Mouse (Mus musculus) common myeloid progenitor, adult 5-6 weeks (primary cell): ENCODE data around the gene Ttc29. TPM values are rescaled to one million over a fixed set of nuclear protein-coding genes. Genes with fewer than 3 reads are reported as not detected.

ENCODE experiments used
- ATAC-seq: replicated peaks from 2 replicates; pipeline ENCODE4 v1.8.0; 2016; ENCODE audit warnings: low read depth, mild to moderate bottlenecking, moderate TSS enrichment, inconsistent platforms; ENCODE audit not compliant: poor library complexity, severe bottlenecking
- total RNA-seq: library from RNA; stranded (forward); fragments of 200-1000, 187-1606 nt; gene quantifications from 2 replicates; pipeline ENCODE4 v1.2.3, GENCODE M21; 2017

The Ttc29 gene
- total RNA-seq, 1 experiment from 2014 or later: not detected

DNA sequence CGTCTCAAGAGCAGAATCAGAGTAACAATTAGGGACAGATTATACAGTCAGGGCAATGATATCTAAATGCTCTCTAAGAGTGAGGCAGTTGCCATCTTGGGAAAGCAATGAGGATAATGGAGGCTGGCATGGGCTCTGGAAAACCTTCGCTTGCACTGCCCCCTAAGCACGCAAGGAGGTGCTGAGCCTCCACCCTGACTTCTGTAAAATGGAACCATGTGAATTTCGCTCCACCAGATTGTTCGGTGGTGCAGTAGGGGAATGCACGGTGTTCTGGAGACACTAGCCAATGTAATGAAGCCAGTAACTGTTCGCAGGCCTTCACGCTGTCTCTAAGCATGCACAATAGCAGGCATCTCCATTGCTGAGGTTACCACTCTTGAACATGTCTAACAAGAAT lies 63.0 kb downstream of the Ttc29 start:
- no peak for ATAC-seq

DNA sequence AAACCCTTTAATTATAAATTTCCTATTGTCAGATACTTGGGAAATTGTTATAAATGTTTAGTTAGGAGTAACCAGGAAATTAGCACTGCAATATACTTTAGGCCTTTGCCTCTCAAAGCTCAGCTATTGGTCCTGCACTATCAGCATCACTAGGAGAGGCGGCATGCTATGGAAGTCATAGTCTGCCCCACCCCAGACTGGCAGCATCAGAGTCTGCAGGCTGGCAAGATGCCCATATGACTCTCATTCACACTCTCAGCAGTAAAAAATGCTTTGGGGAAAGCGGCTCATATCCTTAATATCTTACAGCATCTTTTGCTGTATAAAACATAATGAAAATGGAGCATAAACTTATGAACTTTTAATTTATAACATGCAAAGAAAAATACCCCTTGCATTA lies 64.3 kb downstream of the Ttc29 start:
- ATAC-seq: no peak

DNA sequence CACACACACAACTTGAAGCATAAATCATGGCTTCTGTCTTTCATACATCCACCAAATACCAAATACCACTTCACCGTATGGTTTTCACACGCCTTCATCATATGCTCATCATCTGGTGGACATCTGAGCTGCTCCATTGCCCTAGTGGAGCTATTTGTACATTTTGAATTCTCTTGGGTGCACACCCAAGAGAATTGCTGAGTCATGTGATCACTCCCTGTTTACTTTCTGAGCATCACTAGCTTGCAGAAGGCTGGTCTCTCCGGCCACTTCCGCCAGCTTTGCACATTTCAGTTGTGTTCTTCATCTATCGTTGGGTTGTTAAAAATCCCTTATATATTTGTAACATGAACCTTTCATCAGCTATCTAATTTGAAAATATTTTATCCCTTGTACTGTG lies 65.5 kb downstream of the Ttc29 start:
- no peak for ATAC-seq

DNA sequence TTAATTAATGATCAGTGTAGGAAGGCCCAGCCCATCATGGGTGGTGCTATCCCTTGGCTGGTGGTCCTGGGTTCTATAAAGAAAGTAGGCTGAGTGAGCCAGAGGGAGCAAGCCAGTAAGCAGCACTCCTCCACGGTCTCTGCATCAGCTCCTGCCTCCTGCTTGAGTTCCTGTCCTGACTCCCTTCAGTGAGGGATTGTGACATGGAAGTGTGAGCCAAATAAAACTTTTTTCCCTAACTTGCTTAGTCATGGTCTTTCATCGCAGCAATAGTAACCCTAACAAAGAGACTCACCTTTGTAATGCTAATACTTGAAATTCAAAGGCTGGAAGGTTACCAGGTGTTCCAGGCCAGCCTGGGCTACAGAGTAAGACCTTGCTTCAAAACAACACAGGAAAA lies 71.7 kb downstream of the Ttc29 start:
- no peak for ATAC-seq

DNA sequence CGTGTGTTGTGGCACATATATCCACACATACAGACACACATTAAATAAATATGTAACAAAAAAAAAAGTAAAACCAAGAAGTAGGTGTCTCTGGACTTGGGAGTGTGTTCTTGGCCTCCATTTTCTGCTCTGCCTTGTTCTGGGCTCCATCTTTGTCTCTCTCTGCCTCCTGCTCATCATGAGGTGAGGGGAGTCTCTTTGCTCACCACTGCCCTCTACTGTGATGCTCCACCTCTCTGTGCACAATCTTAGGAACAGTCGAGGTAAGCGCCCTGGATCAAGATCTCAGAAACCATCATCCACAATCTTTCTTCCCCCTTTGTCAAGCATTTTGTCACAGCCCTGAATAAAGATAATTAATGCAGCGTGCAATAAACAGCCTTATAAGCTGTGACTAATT lies 72.3 kb downstream of the Ttc29 start:
- ATAC-seq: no peak

DNA sequence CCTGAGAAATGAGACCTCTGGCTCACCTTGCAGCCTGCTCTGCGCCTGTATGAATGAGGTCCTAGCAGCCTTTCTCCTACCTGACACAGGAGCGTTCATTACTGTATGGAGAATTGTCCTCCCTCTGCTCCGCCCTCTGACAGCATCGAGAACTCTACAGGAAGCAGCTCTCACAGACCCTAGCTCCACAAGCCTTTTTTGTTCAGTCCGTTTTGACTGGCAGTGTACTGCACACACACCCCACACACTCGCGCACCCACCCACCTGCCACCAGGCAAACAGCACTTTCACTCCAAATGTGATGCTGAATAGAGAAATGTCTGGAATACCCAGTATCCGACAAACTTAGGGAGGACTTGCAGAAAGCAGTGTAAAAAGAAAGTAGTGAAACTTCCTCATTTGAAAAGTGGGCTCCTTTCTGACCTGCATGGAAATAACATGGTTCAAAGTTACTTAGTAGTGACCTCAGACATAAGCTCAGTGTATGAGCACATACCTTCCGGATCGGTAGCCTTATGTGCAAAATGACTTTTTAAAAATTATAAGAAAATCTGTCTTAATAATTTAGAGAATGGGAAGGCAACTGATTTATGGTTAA lies 76.4 kb downstream of the Ttc29 start:
- peak; percentile 60 for ATAC-seq

DNA sequence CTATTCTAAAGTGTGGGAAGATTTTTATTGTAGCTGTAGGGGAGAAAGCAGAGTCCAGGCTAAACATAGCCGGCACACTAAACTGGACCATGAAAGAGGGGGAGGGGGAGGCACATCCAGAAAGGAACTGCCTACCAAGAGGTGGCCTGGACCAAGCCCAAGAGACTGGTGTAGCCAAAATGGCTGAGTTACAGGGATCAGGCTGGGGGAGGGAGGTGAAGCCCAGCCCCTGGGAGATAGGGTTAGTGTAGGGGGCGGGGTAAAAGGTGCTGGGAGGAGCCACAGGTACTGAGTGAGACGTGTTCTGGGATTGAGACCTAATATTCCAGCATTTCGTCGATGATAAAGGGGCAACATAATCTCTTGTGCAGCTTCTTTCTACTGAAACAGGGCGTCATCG lies 77.2 kb downstream of the Ttc29 start:
- ATAC-seq: no peak

DNA sequence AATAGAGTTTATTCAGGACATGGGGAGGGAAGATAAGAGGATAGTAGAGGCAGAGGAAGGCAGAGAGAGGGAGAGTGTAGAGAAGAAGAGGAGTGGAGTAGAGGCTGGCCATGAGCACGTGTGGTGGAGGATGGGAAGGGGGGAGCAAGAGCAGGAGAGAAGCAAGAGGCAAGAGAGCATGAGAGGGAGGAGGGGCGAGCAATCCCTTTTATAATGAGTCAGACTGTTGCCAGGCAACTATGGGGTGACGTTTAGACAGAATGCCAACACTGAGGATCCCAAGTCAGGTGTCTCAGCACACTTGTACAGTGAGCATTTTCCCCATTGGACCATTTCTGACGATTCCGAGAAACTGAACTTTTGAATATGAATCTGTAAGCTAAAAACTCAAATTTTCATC lies 82.4 kb downstream of the Ttc29 start:
- no peak for ATAC-seq

DNA sequence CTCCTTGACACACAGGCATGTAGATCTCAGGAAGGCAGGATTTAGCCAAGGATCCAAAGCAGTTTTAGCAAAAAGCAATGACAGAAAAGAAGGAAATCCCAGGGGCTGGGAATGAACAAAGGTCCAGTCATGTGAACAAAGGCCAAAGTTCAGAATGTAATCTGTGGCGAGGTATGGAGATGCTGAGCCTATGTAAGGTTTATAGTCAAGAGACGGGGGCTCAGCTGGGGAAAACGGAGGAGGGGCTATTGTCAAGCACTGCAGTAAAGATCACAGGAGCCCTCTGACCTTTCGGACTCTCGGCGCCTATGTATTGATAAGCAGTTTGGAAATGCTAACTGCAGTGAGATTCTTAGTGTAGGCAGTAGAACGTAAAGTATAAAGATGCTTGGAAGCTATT lies 90.5 kb downstream of the Ttc29 start:
- ATAC-seq: no peak

DNA sequence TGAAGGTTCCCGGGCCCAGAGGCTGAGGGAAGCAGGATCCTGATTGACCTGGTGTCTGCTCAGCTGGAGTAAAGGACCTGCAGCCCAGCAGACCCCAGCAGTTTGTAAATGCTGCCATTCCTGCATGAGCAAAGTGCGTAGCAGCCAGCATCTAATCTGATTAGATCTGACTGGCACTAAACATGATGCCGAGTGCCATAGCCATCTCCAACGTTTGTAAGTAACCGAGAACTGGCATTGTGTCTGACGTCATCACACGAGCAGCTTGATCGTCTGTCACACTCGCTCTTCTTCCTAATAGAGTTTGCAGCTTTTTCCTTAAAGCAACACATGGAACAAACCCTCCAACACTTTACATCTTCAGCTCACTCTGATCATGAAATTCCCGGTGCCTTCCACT lies 93.5 kb downstream of the Ttc29 start:
- ATAC-seq: no peak

DNA sequence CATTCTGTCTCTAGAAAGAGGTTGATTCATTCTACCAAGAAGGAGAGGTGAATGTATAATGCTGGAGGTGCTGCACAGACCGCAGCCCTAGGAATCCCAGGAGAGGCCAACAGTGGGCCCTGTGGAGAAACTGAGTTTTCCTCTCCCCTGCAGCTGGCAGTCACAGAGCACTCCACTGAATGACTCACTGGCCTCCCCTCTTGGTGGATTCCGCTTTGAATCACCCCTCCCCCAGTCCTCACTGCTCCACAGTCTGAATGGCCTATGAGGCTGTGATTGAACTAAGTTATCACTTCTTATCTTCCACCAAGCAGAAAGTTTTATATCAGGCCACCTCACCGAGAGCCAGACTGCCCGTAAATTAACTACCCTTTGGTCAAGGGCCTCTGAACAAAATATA lies 94.0 kb downstream of the Ttc29 start:
- no peak for ATAC-seq

DNA sequence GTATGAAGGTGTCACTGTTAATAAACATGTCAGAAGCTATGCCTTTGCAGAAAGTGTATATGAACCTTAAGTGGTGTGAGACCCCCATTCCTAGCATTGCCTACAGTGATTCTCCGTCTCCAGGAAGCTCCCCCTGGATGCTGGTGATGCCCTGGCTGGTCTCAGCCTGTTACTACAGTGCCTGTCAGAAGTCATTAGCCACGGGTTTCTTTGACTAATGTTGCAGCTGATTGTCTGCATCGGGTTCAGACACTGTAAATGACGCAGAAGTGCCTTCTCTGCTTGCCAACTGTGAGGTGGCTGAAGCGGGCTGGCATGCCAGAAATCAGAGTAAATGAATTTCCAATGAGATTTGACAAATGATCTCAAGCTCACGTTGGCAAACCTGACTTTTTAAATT lies 96.4 kb downstream of the Ttc29 start:
- ATAC-seq: no peak

DNA sequence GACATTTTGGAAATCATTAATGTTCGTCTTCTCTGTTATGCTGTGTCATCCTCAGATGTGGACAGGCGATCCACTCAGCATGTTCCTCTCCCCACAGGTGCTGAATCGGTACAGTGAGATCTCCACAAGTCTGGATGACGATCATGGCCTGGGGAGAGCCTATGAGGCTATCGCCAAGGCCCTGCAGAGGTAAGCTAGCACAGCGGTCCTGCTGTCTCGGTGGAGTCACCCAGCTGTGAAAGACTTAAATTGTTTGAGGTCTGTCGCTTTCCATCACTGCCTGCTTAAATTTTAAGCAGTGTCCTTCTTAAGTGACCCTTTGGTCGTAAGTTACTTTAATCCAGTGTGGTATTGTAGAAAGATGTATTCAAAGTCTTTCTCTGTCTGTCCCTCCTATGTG lies 102.5 kb downstream of the Ttc29 start:
- ATAC-seq: no peak

DNA sequence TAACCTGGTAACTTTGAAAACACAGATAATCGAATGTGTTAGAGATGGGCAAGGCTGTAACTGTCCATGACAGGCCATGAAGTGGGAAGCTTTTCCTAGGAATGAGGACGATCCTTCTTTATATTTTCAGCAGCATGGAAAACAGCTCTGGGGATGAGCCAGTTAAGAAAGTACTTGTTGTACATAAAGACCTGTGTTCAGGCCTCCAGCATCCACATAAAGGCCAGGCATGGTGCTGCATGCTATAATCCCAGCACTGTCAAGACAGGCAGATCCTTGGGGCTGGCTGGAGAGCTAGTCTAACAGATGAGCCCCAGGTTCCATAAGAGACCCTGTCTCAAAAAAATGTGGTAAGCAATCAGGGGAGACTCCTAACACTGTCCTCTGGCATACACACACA lies 104.6 kb downstream of the Ttc29 start:
- ATAC-seq: no peak

DNA sequence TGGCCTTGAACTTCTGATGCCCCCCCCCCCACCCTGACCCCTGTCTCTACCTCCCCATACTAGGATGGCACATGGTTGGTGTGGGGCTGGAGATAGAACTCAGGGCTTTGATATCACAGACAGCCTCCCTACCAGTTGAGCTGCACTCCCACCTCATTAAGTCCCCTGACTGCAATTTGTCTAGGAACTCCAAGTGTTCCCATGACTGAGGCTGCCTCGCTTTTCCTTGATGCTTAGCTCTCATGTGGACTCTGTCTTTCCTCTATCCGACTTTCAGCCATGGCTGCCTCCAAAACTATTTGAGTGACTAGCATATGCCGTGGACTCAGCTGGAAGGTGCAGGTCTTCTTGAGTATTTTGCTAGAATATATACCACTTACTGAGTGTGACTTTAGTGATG lies 110.3 kb downstream of the Ttc29 start:
- ATAC-seq: no peak

DNA sequence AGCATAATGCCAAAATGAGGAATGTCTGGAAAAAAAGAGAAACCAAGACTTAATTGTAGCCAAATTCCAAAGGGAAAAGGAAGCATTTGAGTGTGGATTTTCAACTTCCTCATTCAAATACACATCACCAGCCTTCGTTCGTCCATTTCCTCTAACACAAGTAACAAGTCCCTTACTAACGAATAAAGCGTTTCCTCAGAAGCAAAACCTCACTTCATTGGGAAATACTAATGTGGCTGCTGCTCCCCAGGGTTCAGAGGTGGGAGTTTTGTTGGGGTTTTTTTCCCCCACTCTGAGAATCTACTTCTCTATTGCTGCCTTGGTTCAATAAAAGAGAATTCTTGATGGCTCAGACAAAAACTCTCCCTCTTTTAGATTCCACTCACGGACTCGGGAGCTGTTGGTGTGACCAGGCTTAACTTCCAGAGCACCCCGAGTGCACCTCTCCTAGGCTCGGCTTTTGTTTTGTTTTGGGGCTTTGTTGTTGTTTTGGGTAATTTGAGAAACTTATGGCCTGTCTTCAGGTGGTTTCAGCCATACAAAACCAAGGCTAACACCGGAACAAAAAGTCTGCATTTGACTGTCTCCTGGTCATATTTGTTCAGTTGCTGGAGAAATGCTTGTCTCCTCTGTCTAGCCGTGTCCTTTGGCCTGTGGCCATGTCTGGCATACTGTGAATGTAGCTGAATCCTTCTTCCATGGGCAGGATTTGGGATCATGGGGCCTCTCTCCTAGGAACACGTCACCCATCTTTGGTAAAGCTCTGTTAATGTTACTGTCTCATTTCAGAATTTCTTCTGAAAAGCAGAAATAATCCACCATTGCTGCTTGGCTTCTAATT lies 127.8 kb downstream of the Ttc29 start:
- peak; percentile 50; the same call in 1 of the 2 replicates for ATAC-seq

DNA sequence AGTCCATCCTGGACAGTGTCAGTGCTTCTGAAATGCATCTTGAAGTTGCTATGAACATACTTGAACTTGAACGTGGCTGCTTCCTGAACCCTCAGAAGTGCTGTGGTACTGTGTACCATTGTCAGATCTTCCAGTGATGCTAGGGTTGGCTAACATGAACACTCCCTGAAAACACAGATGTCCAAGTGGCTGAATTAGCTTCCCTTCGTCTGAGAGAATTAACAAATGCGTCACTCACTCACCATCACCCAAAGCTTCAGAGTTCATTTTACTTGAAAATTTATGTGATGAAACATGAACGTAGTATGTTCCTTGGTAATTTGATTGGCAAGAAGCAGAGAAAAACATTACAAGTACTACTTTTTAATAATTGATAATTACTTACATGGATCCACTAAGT lies 129.1 kb downstream of the Ttc29 start:
- no peak for ATAC-seq

DNA sequence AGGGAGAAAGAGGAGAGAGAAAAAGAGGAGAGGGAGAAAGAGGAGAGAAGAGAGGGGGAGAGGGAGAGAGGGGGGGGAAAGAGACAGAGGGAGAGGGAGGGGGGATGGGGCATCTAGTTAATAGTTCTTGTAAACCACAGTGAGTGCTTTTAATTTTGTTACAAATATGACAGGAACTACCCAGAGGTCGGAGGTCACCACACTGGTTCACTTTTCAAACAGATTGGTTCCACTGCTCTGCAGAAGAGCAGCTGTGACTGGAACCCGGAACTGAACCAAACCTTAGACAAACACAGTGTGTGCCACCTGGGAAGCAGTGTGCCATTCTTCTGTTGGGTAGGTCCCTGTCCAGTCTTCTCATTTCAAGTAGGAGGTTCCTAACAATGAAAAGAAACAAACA lies 130.9 kb downstream of the Ttc29 start:
- no peak for ATAC-seq

DNA sequence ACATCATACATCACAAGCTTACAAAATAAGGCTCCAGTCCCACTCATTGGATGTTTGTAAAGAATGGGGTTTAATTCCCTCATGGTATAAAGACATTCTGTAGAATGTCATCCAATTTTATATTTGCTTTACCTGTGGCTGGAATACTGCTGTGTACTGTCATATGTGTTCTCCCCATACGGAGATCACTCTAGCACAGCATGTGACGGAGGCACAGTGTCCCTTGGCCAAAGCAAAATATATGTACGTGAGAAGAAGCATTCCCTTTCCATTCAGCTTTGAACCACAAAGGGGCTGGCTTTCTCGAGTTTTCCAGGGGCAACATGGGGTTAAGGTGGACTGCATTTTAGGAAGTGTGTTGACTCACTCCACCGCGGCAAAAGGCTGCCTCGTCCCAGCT lies 132.6 kb downstream of the Ttc29 start:
- ATAC-seq: no peak

DNA sequence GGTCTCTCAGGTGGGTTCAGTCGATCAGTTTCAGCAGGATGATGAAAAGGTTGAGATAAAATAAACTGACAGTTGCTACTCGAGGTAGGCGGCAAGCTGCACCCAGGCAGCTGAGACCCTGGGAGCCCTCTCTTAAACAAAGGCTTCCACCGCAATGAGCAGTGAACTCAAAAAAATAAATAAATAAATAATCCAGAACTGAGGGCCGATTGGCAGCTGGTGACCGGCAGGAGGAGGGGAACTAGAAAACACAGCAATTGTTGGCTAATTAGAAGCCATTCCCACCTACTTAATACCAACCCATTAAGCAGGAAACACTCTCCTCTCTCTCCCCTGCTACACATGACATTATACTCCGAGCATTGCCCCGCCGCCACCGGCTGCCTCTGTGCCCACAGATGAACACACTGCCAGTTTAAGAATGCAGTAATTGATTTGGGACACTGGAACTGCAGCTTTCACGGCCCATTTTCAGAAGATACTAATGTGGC lies 133.1 kb downstream of the Ttc29 start:
- no peak for ATAC-seq

DNA sequence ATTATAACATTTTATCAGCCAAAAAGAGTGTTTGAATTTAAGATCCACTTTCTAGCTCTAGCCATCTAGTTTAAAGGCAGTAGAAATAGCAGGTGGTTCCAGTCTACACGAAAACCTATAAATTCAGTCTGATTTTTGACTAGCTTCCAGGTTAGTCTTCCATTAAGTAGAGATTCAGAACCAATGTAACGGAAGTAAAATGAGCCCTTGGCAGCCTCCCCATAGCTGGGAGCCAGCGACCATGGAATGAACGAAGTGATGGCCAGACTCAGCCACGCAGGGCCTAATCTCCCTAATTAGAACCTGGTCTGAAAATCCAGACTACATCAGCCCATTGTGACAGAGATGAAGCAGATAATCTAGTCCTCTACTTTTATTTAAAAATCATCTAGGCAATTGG lies 140.8 kb downstream of the Ttc29 start:
- no peak for ATAC-seq

DNA sequence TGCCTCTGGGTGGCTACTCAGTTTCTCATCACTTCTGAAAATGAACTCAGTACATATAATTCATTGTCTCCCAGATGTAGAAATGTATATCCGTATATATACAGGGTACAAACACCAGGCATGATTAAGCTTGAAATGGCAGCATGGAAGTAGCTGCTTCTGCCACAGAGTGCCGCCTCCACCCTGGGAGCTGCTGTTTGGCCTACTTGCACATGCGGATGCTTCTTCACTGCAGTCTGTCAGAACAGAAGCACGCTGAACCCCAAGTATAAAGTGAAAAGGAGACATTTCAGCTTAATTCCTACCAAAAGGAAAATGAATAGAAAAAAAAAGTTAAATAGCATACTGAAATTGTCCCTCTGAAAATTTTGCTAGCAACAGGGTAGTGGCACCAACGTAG lies 141.7 kb downstream of the Ttc29 start:
- ATAC-seq: no peak
